Mouse (Mus musculus) lung, postnatal 0 days (tissue): Measurements from ENCODE around the gene Plxnd1. TPM values are rescaled to one million over a fixed set of nuclear protein-coding genes. Genes with fewer than 3 reads are reported as not detected.

Source experiments
- ATAC-seq: fragments of 200-750 bp; cut with Nextera tagmentation; 2 replicates; pipeline ENCODE4 v1.8.0; 2017; ENCODE audit warnings: moderate library complexity
- DNase-seq: peaks from one replicate; pipeline ENCODE4 v3.0.0-alpha.2; 2016; ENCODE audit warnings: low spot score
- H3K27ac ChIP-seq: fragments of 300-500 bp; sonication (generic); 2 replicates; pipeline ENCODE4 v1.5.1; 2014; ENCODE audit warnings: antibody characterized with exemption, mild to moderate bottlenecking, low read length, mixed read lengths
- H3K27me3 ChIP-seq: fragments of 300-500 bp; sonication (generic); replicated peaks from 2 replicates; pipeline ENCODE4 v1.6.1; 2014; ENCODE audit warnings: low read length, mixed read lengths; ENCODE audit not compliant: insufficient read depth
- H3K36me3 ChIP-seq: fragments of 300-500 bp; sonication (generic); 2 replicates; pipeline ENCODE4 v1.6.1; 2014; ENCODE audit warnings: low read length, mixed read lengths; ENCODE audit not compliant: insufficient read depth
- H3K4me1 ChIP-seq: fragments of 300-500 bp; sonication (generic); 2 replicates; pipeline ENCODE4 v1.6.1; 2014; ENCODE audit warnings: antibody characterized with exemption, low read depth, low read length, mixed read lengths; ENCODE audit not compliant: insufficient read depth
- H3K4me2 ChIP-seq: fragments of 300-500 bp; sonication (generic); replicated peaks from 2 replicates; pipeline ENCODE4 v1.6.1; 2014; ENCODE audit warnings: low read depth, mild to moderate bottlenecking, low read length, moderate library complexity, mixed read lengths
- H3K4me3 ChIP-seq: fragments of 300-500 bp; sonication (generic); 2 replicates; pipeline ENCODE4 v1.5.1; 2014; ENCODE audit warnings: low read depth, low read length
- H3K9ac ChIP-seq: fragments of 300-500 bp; sonication (generic); replicated peaks from 2 replicates; pipeline ENCODE4 v1.6.1; 2014; ENCODE audit warnings: low read depth, mild to moderate bottlenecking
- H3K9me3 ChIP-seq: fragments of 300-500 bp; sonication (generic); 2 replicates; pipeline ENCODE4 v1.6.1; 2016; ENCODE audit warnings: low read length, mixed read lengths
- CTCF ChIP-seq: IDR thresholded peaks from 2 replicates; pipeline ENCODE4 v1.5.1; 2016; ENCODE audit warnings: antibody characterized with exemption, mild to moderate bottlenecking
- EP300 ChIP-seq: IDR thresholded peaks from 2 replicates; pipeline ENCODE4 v1.6.1; 2016; ENCODE audit warnings: antibody characterized with exemption, mild to moderate bottlenecking, control low read depth
- WGBS: fragments of 180-500 bp; shearing (Covaris S2); extraction: QIAGEN DNeasy Blood & Tissue Kit; methylation state at CpG from one replicate; pipeline ENCODE4 v1.1.7; 2014; 5-methylcytosine and 5-hydroxymethylcytosine counted together
- polyA plus RNA-seq: library from polyadenylated mRNA; unstranded; fragments of >200 nt; fragmentation: Nextera tagmentation; extraction: Ambion mirVana; gene quantifications from 2 replicates; pipeline ENCODE4 v1.2.1, GENCODE M21; 2015

The Plxnd1 gene
- polyA plus RNA-seq, 1 experiment from 2014 or later = 26.9 TPM

DNA sequence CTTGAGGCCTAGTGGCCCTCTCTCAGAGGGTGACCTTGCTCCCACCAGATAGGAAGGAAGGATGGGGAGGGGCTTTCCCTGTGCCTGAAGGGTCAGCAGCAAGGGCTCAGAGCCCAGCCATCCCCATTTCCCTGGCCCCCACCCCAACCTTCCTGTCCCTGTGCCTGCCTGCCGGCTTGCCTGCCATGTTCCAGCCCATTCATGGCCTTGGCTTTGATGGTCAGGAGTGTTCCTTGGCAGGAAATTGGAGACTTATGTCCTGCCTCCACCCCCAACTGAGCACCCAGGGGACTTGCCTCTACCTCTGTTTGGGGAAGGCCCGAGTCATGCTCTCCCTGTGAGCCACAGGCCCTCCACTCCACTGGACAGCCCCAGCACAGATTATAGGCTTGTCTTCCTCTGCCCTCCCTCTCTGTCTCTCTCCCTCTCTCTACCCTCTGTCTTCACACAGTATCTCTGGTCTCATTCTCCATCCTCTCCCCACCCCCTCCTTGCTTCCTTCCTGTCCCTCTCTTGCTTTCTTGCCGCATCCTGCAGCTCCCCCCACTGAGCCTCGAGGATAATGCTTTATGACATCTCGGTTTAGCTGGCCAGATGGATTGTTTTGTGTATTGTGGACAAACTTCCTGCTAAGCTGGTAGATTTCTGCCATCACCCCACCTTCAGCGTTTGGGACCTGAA lies 1.5 kb upstream of the Plxnd1 start:
- DNase-seq = peak; percentile 85
- Histone ChIP-seq H3K4me2 (no peak overlapping the region), H3K9ac (no peak overlapping the region), H3K36me3 (no peaks in the 10 kb centered on the region), H3K9me3 (no peaks in the 10 kb centered on the region), H3K4me3 (no peak overlapping the region), H3K4me1 (peaks cover 13% of the 10 kb centered on the region), H3K27me3 (no peaks in the 10 kb centered on the region), H3K27ac (peak overlapping the region; percentile 92)
- 26% methylated on average over 6 of the region's 6 CpGs for WGBS
- ATAC-seq = peak; percentile 16
- TF ChIP-seq CTCF (peak; percentile 68), EP300 (peak; percentile 12; the same call in 1 of the 2 replicates)

DNA sequence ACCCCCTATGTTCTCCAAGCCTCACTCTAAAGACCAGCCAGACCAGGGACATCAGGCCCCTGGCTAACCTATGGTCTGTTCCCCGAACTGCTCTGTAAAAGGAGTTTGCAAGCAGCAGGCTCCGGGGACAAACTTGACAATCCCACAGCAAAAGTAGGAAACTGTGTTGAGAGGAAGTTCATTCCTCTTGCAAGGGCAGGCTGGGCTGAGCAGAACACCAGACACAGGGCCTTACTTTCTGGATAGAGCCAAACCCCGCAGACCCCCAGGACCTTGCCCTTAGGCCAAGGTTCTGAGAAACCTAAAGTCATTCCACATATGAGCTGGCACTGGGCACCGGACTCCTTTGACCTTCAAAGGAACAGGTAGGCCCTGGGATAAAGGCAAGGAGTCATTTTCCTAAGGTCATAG lies 731 bp upstream of the Plxnd1 start:
- Histone ChIP-seq H3K27ac (peak overlapping the region; percentile 92), H3K4me1 (peaks cover 13% of the 10 kb centered on the region), H3K36me3 (no peaks in the 10 kb centered on the region), H3K4me3 (no peak overlapping the region; the same call in 1 of the 2 replicates), H3K27me3 (no peaks in the 10 kb centered on the region), H3K9ac (no peak overlapping the region), H3K9me3 (no peaks in the 10 kb centered on the region), H3K4me2 (peak overlapping the region; percentile 74)
- WGBS = 30% methylated on average over 4 of the region's 4 CpGs
- TF ChIP-seq CTCF = no peak
- no peak for TF ChIP-seq EP300
- DNase-seq = no peak
- no peak for ATAC-seq

DNA sequence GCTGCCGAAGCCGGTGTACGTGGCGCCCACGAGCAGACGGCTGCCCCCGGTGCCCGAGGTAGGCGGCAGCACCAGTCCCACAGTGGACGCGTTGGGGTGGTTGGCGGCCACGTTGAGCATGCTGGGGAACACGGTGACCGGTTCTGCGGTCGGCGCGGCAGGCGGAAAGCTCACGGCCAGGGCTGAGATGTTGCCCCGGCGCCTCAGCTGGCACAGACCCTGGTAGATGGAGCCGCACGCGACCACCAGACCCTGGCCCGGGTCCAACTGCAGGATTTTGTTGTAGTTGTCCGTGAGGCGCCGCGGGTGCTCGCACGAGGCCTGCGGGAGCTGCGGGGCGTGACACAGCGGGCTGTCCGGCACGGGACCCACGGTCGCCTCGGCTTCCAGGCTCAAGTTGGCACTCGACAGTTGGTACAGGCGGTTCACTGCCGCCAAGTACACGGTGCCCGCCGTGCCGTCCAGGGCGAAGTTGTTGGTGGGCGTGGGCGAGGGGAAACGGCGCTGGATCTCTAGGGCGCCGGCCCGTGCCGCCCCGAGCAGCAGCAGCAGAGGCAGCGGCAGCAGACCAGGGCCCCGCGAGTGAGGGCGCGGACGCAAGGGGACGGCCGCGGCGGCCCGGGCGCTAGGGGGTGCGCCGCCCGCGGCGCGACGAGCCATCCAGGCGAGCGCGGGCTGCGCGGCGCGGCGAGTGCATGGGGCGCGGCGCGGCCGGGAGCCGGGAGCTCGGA lies 494 bp downstream of the Plxnd1 start:
- peak overlapping the region; percentile 76 for H3K4me3 ChIP-seq
- no peaks in the 10 kb centered on the region for H3K36me3 ChIP-seq
- TF ChIP-seq CTCF (peak; percentile 16; the same call in 1 of the 2 replicates), EP300 (no peak)
- H3K4me1 ChIP-seq = peaks cover 13% of the 10 kb centered on the region
- no peak for DNase-seq
- peak overlapping the region; percentile 58 for H3K9ac ChIP-seq
- H3K4me2 ChIP-seq = peak overlapping the region; percentile 74
- ATAC-seq = peak; percentile 53
- no peaks in the 10 kb centered on the region for H3K9me3 ChIP-seq
- H3K27me3 ChIP-seq = no peaks in the 10 kb centered on the region
- WGBS = under 1% methylated on average over 57 of the region's 93 CpGs
- peak overlapping the region; percentile 92 for H3K27ac ChIP-seq

DNA sequence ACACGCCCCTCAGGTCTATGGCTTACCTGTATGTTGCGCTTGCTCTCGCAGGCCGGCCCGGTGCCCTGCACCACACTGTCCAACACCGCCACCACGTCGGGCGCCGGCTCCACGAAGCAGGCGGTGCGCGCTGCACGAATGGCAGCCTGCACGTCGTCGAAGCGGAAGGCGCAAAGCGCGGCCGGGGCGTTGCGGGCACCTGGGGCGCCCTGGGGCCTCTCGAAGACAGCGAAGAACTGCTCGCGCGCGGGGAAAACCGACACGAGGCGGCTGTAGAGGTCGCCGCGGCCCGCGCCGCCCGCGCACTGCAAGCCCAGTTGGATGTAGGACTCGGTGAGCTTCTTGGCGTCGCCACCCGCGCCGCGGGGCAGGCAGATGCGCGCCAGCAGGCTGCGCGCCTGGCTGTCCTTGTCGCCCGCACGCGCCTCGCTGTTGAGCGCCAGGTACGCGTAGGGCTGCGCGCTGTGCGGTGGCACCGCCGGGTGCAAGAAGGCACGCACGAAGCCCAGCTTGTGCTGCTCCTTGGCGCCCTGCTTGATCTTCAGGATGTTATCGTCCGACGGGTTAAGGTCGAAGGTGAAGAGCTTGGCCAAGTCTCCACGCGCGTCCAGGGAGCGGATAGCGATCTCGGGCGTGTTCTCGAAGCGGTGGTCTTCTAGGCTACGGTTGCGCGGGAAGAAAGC lies 1.2 kb downstream of the Plxnd1 start:
- Histone ChIP-seq H3K4me3 (peak overlapping the region; percentile 76), H3K9me3 (no peaks in the 10 kb centered on the region), H3K4me1 (peaks cover 13% of the 10 kb centered on the region), H3K9ac (peak overlapping the region; percentile 58), H3K27me3 (no peaks in the 10 kb centered on the region), H3K27ac (peak overlapping the region; percentile 92), H3K4me2 (peak overlapping the region; percentile 74), H3K36me3 (no peaks in the 10 kb centered on the region)
- DNase-seq (no peak), ATAC-seq (no peak)
- TF ChIP-seq CTCF (no peak), EP300 (no peak)
- 4% methylated on average over 79 of the region's 86 CpGs for WGBS

DNA sequence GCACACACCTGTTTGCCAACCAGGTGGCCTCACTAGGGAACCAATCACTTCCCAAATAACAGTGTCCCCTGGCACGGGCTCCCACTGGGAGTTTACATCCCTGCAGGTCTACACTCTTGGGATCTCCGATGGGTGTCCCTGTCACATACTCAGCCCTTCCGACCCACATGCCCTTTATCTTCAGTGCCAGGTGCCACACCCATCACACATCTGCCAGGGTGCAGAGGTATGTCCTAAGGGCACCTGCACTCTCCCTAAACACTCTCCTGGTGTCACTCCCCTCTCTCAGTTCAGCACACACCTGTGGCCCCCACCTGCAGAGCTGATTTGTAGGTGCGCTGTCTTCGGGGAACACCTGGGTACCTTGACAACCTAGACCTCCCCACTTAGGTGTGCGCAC lies 1.8 kb downstream of the Plxnd1 start:
- DNase-seq (no peak), ATAC-seq (no peak)
- Histone ChIP-seq H3K27me3 (no peaks in the 10 kb centered on the region), H3K9ac (peak overlapping the region; percentile 58), H3K4me2 (peak overlapping the region; percentile 74), H3K9me3 (no peaks in the 10 kb centered on the region), H3K4me3 (peak overlapping the region; percentile 76), H3K27ac (peak overlapping the region; percentile 65; the same call in 1 of the 2 replicates), H3K36me3 (no peaks in the 10 kb centered on the region), H3K4me1 (peaks cover 12% of the 10 kb centered on the region)
- TF ChIP-seq CTCF (no peak), EP300 (no peak)
- 23% methylated on average over 6 of the region's 6 CpGs for WGBS
